Mouse (Mus musculus) colon, adult 2 months (tissue): ENCODE results near the gene Cerkl. TPM values are rescaled to one million over a fixed set of nuclear protein-coding genes. Genes with fewer than 3 reads are reported as not detected.

Experiments
- polyA plus RNA-seq: library from polyadenylated mRNA; depleted of rRNA; stranded (reverse); fragments of >200 nt; gene quantifications from 2 replicates; pipeline ENCODE4 v1.2.3, GENCODE M21; 2012; rRNA removed

Cerkl gene
- 0.15 and 0.43 TPM in 2 replicates for polyA plus RNA-seq

DNA sequence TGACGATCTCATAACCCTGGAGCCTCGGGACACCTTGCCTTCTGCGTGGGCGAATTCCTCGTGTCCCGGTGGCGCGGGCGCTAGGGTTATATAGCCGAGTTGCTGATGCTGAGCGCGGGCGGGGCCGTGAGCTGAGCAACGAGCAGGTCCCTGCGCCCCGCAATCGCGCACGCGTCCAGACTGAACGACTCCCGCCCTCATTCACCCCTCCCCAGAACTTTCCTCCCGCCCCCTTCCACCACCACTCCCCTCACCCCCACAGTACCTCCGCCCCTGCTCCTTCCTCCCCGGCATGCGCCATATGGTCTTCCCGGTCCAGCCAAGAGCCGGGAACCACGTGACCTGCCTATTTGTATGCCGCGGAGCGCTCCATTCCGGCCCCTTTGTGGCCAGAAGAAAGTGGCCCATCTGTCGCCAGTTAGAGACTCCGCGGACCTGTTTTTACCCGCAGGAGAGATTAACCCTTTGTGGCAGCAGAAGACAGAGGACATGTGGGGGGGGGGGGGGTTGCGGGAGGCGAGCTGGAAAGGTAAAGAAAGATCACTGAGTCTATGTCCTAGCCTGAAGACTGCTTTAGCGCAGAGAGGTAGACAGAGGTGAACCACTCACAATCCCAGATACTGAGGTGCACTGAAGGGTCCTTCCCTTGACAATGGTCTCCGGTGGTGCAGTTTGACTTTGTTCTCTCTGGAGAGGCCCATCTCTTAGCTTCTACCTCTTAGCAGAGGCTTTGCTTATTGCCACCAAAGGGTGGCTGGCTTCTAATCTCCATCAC lies at the start of gene Cerkl, which contains the start of gene Neurod1:
Gene Cerkl (minus strand): TSS at position 211 of the 775 bp plus-strand sequence.
Gene Neurod1 (minus strand): TSS at position 177 of the 775 bp plus-strand sequence.

Other genes with a start within 250 kb of the Cerkl start
- gene Itga4, start 201.4 kb downstream of the Cerkl start, polyA plus RNA-seq = 2.1 and 2.4 TPM in 2 replicates
- gene Neurod1, start within 50 bp of the Cerkl start, polyA plus RNA-seq = 1.8 and 2.8 TPM in 2 replicates
- 18.9 and 19.5 TPM in 2 replicates for gene Itprid2, start 178.6 kb upstream of the Cerkl start, polyA plus RNA-seq